Mouse (Mus musculus): ENCODE data around the gene Shc4. TPM values are rescaled to one million over a fixed set of nuclear protein-coding genes. Genes with fewer than 3 reads are reported as not detected.

Gene Shc4
- total RNA-seq (2023) = 0.46 TPM

DNA sequence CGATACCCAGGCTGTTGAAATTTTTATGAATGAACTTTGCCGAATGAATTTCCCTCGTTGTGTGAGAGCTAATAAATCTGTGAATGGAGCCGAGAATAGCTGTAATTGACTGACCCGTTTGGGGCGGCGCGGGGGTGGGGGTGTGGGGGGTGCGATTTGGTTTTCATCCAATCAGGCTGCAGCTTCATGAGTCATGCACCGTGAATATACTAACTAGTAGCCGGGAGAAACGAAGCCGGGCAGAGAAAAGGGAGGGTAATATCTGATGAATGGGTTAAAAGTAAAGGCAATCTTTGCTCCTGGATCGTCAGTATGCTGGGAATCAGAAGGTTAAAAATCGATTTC is at the start of gene Shc4:
Shc4 (minus strand) TSS at position 63 of the 345 bp plus-strand sequence.

DNA sequence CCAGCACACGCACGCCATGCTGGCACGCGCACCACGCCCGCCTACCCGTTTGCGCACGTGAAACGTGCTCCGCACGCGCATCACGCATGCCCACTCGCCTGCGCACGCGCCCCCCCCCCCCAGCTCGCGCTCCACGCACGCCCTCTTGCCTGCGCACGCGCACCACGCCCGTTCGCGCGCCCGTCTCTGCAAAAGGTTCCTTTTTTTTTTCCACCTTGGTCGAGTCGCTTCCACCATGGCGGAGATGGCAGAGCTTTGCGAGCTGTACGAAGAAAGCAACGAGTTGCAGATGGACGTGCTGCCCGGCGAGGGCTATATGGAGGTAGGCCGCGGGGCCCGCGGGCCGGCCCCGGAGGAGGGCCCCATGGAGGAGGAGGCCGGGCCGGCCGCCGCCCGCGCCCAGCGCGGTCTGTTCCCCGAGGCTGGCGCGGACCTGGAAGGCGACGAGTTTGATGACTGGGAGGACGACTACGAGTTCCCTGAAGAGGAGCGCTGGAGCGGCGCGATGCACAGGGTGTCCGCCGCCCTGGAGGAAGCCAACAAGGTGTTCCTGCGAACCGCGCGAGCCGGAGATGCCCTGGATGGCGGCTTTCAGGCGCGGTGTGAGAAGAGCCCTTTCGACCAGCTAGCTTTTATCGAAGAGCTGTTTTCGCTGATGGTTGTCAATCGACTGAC is 50.9 kb downstream of the Shc4 start, which contains the start of gene Eid1:
Eid1 (plus strand) TSS at position 139 of the 675 bp plus-strand sequence.

DNA sequence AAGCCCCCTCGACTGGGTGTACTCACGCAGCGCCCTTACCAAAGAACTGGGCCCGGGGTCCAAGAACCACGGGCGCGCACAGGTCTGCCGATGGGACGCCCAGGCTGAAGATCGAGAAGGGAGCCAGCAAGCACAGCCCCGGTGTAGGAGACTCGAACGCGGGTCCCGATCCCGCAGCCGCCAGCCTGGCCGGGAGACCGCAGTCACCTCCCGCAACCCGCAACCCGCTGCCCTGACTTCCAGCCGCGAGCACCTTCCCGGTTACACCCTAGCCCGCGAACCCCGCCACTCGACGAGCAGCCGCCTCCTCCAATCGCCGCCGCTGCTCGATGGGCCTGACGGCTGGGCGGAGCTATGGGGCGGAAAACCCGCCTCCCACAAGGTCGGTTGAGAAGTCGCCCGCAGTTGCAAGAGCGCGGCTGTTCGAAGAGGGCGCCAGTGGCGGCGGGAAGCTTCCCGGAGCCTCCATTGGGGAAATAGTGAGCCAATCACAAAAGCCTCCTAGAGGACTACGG is 99.1 kb downstream of the Shc4 start, which contains the start of gene Cep152:
Cep152 (minus strand) TSS at position 277 of the 515 bp plus-strand sequence.

Other genes with a start within 250 kb of the Shc4 start
- not detected for gene Gm9913, start 219.1 kb downstream of the Shc4 start, total RNA-seq (2023)
- gene Fbn1, start 216.2 kb downstream of the Shc4 start, total RNA-seq (2023) = 0.06 TPM
- 22.0 TPM for gene Cep152, start 99.0 kb downstream of the Shc4 start, total RNA-seq (2023)
- gene Eid1, start 51.1 kb downstream of the Shc4 start, total RNA-seq (2023) = 31.7 TPM
- gene Secisbp2l, start 58.7 kb upstream of the Shc4 start, total RNA-seq (2023) = 40.9 TPM
- gene Galk2, start 135.0 kb upstream of the Shc4 start, total RNA-seq (2023) = 29.6 TPM
- 70.0 TPM for gene Cops2, start 135.0 kb upstream of the Shc4 start, total RNA-seq (2023)

Measured in CD8-positive naive resting alpha-beta T cell, adult 57 days (primary cell).